Mouse (Mus musculus) thymus, postnatal 25 days (tissue): Measurements from ENCODE around the gene Psmc3.

Source experiments
- DNase-seq: peaks from one replicate; pipeline ENCODE4 v3.0.0; 2022

The Psmc3 gene

GRCm38 (mm10) chr2:91058435-91058834 lies 4.6 kb downstream of the Psmc3 start:
- no peak for DNase-seq

- no peak for DNase-seq
Measured at GRCm38 (mm10) chr2:91059376-91059775, 5.6 kb downstream of the Psmc3 start.

GRCm38 (mm10) chr2:91060544-91061355 lies 6.9 kb downstream of the Psmc3 start:
- DNase-seq, result peak; percentile 36

GRCm38 (mm10) chr2:91061849-91062481 lies 8.2 kb downstream of the Psmc3 start:
- no peak for DNase-seq

GRCm38 (mm10) chr2:91062779-91063606 lies 9.2 kb downstream of the Psmc3 start:
- no peak for DNase-seq

- DNase-seq, result no peak
Measured at GRCm38 (mm10) chr2:91064211-91064610, 10.4 kb downstream of the Psmc3 start.

GRCm38 (mm10) chr2:91065544-91065943 lies 11.7 kb downstream of the Psmc3 start:
- DNase-seq, result peak; percentile 57

GRCm38 (mm10) chr2:91066455-91066854 lies 12.6 kb downstream of the Psmc3 start:
- no peak for DNase-seq

GRCm38 (mm10) chr2:91068162-91068871 lies 14.5 kb downstream of the Psmc3 start:
- DNase-seq, result no peak

- DNase-seq, result no peak
Measured at GRCm38 (mm10) chr2:91068872-91069165, 15.0 kb downstream of the Psmc3 start.

- no peak for DNase-seq
Measured at GRCm38 (mm10) chr2:91069306-91070000, 15.6 kb downstream of the Psmc3 start.

GRCm38 (mm10) chr2:91070076-91070800 lies 16.4 kb downstream of the Psmc3 start, which contains the start of gene Slc39a13:
Gene Slc39a13 (minus strand): TSS chr2:91070417.
- DNase-seq, result peak; percentile 98

GRCm38 (mm10) chr2:91071059-91071458 lies 17.2 kb downstream of the Psmc3 start:
- no peak for DNase-seq

GRCm38 (mm10) chr2:91072092-91072491 lies 18.3 kb downstream of the Psmc3 start:
- no peak for DNase-seq

GRCm38 (mm10) chr2:91077957-91078313 lies 24.1 kb downstream of the Psmc3 start:
- DNase-seq, result no peak

GRCm38 (mm10) chr2:91078314-91079025 lies 24.7 kb downstream of the Psmc3 start:
- peak; percentile 31 for DNase-seq

GRCm38 (mm10) chr2:91079026-91079384 lies 25.2 kb downstream of the Psmc3 start:
- no peak for DNase-seq

- DNase-seq, result peak; percentile 32
Measured at GRCm38 (mm10) chr2:91080784-91081513, 27.1 kb downstream of the Psmc3 start.

GRCm38 (mm10) chr2:91081775-91082695 lies 28.2 kb downstream of the Psmc3 start, which contains the start of gene Spi1:
Gene Spi1 (plus strand): TSS chr2:91082390.
- no peak for DNase-seq
